Mouse (Mus musculus): Measurements from ENCODE around the gene Mta2. TPM values are rescaled to one million over a fixed set of nuclear protein-coding genes. Genes with fewer than 3 reads are reported as not detected.
"Not testable (repeated sequence)": the region's sequence is repeated elsewhere in the genome, so short reads cannot be mapped to it uniquely, and the experiment has no call there.

Gene Mta2
- 100 to 1,000 TPM in 1 of 2 experiments, 10 to 100 TPM in 1; 94.8 to 111 TPM for total RNA-seq (2021)
- long read RNA-seq, experiment 1, transcript Mta2-201 (18 exons, 3,135 nt) = major isoform, 66 of 103 reads
- long read RNA-seq, experiment 1, partial matches to known transcripts = 31 of 103 reads
- long read RNA-seq, experiment 1, other reads (novel, unspliced or antisense) = 6 of 103 reads
- long read RNA-seq, experiment 2, transcript Mta2-201 (18 exons, 3,135 nt) = major isoform, 46 of 69 reads
- long read RNA-seq, experiment 2, partial matches to known transcripts = 12 of 69 reads
- long read RNA-seq, experiment 2, other reads (novel, unspliced or antisense) = 11 of 69 reads

DNA sequence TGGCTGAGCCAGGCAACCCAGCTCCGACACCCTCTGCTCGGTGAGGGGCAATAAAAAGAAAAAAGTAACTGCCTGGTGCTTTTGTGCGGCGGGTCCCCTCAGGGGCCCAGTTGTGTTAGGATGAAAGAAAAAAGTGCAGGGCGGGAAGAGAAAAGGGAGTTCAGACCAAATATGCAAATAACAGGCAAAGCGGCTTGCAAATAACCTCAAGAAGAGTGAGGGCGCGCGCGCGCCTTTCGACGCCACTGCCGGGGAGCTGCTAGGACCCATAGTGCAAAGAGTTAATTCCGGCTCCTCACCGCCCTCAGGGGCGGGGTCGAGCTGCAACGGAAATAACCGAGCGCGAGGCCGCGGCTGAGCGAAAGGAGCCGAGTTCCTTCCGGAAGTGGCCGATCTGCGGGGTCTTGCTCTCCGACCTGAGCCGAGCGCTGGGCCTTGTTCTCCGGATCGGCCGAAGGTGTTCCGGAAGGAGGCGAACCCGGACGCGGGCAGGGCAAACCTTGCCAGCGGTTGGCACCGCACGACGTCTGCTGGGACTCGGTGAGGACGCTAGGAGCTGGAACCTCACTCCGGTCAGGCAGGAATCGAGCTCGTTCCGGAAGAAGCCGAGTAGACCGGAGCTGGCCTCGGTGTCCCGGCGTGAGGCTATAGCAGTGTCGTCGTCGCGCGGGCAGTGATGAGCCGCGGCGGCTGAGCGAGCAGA, at the start of gene Mta2:
TSS of gene Mta2 (plus strand) at position 361 of the 703 bp plus-strand sequence.
- peak; percentile 99 for DNase-seq

DNA sequence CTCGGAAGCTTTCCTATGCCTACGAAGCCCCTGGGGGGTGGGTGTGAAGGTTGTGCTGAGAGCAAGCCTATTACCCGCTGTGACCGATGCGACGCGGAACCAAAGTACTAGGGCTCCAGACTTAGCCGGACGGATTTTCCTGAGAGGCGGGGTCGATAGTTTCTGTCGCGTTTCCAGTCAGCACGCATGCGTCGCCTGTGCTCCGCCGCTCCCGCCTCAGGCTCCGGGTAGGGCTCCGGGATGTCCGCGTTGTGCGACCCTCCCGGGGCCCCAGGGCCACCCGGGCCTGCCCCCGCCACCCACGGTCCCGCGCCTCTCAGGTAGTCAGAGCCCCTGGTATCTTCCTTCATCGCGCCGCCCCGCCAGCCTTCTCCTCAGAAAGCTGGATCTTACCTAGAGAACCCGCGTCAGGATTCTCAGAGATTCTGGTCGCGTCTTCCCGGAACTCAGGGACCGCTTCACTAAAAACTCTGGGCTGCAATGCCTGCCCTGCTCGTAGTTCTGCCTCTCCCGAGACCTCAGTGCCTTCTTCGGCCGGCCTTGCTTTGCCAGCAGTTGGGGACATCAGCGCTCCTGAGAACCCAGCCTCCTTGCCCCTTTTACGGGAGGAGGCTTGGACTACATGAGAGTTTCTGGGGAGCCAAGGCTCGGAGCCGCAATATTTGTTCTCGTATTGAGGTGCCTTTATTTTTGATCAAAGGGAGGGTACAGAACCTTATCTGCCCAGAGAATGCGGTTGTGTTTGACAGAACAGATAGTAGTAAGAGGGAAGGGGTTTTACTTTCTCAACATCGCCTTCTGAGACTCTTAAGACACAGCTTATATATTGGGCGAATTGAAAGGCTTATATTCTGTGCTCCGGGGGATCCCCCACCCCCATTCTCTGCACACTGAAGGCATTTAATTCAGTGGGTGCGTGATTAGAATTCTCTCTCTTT, 48.6 kb upstream of the Mta2 start, which contains the start of gene Ints5:
TSS of gene Ints5 (plus strand) at position 177 of the 938 bp plus-strand sequence.
- peak; percentile 91 for DNase-seq

GRCm38 (mm10) chr19:8895397-8895960, 46.2 kb upstream of the Mta2 start:
- DNase-seq = no peak

- DNase-seq = not testable (repeated sequence)
These were observed 45.4 kb upstream of the Mta2 start for GRCm38 (mm10) chr19:8896231-8896630.

GRCm38 (mm10) chr19:8897211-8897864, 44.3 kb upstream of the Mta2 start:
- DNase-seq = peak; percentile 72

DNA sequence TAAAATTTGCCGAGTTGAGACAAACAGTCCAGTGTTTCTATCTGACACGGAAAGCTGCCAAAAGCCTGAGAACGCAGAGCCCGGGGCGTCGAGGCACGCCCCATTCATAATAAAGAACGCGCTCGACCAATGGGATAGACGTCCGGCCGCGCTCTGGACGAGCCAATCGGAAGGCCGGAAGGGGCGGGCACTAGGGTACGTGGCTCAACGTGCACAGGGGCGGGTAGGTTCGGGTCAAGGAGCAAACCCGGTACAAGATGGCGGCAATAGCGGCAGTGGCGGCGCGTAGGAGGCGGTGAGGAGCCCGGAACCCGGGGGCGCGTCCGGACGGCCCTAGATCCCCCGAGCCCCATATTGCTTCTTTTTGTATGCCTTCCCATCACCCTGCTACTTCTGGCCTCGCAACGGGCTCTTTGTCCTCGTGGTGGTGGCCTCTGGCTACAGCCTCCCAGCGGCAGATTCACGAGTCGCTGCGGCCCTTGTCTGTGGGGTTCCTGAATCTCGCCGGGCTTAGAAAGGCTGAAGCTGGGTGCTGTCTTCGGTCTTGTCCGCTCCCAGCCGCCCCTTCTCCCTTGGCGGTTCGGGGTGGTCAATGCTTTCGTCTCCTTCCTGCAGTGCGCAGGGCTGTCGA, 43.7 kb upstream of the Mta2 start, which contains the start of gene Ganab:
TSS of gene Ganab (plus strand) at position 207 of the 631 bp plus-strand sequence.
- peak; percentile 96 for DNase-seq

DNA sequence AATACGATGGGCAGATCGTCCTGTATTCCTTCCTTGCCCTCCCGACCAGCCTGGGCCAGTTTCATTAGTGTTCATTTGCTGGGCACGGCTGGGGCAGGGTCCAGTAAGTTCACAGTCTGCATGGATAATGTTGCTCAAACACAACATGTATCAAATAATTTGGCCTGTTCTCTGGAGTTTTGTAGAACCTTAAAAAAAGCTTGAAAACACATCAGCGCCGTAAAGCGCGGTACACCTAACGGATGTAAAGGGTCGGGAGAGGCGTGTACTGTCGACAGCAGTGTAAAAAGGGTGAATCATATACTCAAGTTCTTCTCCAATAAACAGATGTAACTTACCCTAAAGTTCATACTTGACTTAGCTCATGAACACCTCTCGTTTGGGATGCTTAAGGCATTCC, 43.1 kb upstream of the Mta2 start:
- DNase-seq = no peak

DNA sequence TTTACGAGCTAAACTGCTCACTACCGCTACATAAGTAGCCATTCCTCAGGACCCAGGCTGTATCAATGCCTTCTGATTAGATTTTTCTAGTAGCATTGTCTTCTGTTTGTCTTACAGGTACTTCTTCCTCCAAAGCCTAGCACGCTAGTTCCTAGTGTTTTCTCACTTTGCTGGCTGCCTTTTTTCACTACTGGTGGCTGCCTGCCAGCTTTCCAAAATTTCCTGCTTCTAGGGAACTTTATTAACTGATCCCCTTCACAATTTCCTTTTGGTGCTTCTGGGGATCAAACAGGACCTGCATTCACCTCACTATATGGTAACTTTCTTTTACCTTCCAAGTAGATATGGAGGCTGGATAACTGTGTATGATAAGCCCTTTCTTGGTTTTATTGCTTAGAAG, 42.6 kb upstream of the Mta2 start:
- DNase-seq = no peak

GRCm38 (mm10) chr19:8903412-8903811, 38.3 kb upstream of the Mta2 start:
- no peak for DNase-seq

DNA sequence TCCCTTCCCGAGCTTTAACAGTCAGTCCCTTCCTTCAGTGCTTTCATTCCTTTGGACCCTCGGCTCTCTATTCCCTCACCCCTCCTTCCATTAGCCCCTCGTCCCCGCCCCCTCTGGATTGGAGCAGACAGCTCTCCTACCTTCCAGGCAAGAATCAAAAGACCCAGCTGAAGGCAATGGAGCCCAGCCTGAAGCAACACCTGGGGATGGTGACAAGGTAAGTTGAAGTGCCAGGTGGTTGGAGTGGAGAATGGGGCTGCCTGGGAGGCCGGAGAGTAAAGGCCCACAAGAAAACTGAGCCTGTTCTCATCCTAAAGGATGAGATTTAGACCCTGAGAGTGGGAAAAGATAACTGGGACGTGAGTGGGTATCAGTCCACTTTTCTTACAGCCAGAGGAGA, 33.1 kb upstream of the Mta2 start:
- DNase-seq = no peak

DNA sequence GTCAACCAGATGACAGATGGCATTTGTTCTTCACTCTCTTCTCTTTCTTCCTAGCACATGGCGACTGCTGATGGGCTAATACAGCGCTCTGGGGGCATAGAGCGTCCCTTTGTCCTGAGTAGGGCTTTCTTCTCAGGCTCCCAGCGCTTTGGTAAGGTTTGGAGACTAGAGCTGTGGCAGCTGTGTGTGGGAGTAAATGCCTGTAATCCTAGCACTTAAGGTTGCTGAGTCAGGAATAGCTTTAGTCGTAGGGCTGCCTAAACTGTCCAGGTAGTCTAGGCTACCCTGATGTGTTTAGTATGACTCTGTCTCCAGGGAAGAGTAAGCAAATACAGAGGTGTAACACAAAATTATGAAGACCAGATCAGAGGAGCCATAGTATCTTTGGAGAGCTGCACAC, 29.9 kb upstream of the Mta2 start:
- no peak for DNase-seq

DNA sequence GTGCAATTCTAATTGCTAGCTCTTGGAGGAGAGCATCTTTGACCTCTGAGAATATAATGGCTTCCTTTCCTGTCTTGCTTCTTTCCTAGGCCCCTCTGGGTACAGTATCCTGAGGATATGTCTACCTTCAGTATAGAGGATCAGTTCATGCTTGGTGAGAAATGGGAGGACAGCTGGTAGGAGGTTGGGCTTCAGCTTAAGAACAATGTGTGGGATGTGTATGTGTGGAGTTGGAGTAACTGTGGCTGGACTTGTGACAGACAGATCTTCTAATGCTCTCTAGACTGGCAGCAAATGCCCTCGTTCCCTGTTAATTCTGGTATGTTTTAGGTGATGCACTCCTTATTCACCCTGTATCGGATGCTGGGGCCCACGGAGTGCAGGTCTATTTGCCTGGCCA, 27.5 kb upstream of the Mta2 start:
- no peak for DNase-seq

DNA sequence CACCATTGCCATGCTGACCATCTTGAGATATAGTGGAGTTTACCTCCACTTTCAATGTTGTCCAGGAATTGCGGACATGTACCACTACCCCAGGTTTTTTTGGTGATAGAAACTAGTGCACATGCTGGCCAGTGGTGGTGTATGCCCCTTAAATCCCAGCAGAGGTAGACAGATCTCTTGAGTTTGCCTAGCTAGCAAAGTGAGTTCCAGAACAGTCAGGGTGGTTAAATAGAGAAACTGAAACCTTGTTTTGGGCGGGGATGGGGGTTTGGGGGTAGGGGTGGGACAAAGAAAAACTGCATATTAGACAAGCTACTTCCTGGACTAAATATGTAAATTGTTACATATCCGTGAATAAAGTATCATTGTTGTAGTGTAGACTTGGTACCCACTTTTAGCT, 22.7 kb upstream of the Mta2 start:
- DNase-seq = no peak

- no peak for DNase-seq
These were observed 22.0 kb upstream of the Mta2 start for GRCm38 (mm10) chr19:8919684-8920072.

DNA sequence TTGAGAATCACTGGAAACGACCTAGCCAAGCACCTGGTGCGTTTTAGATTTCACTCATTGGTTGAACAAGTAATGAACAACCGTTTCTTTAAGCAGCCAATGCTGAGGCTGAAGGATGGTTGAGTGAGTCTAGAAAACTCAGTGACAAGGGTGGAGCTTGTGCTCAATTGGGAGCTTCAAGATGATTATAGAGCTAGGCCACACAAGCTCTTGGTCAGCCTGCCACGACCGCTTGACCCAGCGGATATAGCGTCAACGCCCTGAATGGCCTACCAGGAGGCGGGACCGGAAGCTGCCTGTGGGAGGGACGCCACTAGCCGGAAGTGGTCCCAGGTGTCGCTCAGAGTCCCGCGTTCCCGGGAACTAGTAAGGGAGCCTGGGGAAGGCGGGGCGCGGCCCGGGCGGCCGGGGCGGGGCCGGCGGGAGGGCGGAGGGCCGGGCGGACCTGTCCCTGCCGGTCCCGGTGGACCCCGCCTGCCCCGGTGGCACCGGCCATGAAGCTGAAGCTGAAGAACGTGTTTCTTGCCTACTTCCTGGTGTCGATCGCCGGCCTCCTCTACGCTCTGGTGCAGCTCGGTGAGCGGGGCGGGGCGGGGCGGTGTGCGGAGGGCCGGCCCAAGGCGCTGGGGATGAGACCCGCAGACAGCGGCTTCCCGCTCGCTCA, 21.5 kb upstream of the Mta2 start, which contains the start of gene B3gat3:
TSS of gene B3gat3 (plus strand) at position 302 of the 664 bp plus-strand sequence.
- DNase-seq = peak; percentile 97

DNA sequence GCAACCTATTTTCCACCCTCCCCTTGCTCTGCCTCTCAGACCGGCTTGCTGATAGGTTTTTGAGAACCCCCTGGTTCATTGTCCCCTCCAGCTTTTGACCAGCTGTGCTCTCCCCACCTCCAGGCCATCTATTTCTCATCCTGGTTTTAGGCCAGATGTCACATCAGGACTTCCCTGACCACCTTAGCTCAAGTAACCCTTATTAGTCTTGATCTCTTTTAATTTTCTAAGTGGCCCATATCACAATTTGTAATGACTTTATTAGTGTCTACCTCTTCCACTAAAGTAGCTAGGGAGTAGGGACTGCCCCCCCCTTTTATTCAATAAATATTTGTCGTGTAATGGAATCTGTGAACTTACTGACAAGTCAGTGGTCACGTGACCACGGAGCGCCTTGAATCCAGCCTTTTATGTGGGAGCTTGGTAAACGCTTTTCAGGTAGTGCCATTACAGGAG, 20.8 kb upstream of the Mta2 start:
- peak; percentile 50 for DNase-seq

GRCm38 (mm10) chr19:8921741-8922140, 19.9 kb upstream of the Mta2 start:
- peak; percentile 38 for DNase-seq

DNA sequence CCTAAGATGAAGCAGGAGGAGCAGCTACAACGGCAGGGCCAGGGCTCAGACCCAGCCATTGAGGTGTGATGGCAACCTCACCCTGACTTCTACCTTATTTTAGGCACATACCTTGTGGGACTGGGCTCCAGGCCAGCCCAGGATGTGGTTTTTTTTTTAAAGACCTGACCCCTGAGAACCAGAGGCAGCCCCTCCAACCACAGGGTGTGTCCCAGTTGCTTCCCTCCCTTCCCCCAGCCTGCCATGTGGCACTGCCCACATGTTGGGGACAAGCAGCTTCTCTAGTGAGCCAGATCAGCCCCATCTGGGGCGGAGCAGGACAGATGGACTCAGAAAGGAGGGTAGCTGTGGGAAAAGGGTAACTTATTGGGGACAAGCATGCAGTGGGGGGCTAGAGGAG, 14.9 kb upstream of the Mta2 start:
- no peak for DNase-seq

GRCm38 (mm10) chr19:8927891-8928525, 13.7 kb upstream of the Mta2 start:
- DNase-seq = no peak

DNA sequence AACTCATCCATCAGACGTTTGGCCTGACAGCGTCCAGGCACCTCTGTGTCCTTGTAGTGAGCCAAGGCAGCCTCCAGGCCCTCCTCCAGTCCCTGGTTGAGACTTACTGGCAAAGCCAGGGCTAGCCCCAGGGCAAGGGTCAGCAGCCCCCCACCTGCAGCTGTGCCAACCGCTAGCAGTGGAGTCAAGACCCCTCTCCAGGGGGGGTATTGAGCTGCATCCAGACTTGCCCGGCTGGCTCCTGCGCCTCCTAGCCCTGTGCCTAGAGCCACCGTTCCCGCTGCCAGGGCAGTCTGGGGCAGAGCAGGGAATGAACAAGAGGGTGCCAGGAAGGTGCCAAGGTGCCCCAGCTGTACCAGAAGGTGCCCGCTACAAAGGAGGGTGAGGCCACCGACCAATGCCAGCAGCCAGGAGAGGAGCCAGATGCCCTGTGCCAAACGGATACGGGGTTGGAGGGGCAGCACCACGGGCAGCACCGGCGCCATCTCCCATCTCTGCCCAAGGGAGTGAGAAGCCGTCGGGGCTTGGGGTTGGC, 12.9 kb upstream of the Mta2 start:
- no peak for DNase-seq

All from adrenal gland, postnatal 10 days (tissue).